Comparison of ENCODE assay signal across 8 mouse cellular contexts in the genomic region with DNA sequence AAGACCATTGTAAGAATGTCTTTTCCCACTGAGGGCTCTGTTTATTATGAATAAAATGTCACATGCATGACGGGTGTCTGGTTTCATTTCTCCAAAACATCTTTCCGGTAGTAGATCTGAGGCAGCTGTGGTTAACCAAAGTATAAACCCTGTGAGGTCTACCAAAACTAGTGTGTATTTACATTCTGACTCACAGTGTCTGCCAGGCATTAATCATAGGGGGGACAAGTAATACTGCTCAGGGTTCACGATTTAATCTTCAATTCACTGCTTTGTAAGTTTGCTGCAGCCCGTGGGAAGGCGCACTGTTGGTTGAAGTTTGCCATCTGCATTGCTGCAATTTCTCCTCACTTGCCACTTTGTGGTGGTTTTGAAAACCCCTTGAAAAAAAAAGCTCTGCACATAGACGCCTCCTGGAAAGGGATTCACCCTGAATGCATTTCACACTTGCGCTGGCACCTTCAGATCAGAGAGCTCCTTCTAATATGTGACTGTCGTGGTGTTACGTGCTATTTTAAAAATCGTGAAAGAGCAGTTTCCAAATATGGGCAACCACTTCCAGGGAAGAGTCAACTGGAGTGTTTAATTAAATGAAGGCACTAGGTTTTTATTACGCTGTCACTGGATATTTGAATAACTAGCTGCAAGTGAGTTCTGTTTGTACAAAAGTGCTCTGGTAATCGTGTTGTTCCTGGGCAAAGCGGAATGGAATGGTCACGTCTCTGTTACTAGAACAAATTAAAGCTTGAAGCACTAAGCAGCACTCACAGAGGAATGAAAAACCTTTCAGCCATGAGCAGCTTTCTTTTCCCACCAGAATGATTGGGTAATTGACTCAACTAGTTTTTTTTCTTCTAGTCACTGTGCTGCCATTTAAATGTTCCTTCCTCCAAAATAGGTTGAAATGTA. TPM values are rescaled to one million over a fixed set of nuclear protein-coding genes. Genes with fewer than 3 reads are reported as not detected.
DNase-seq lines count a peak whose midpoint lies in the region; ATAC-seq and TF ChIP-seq lines count a peak whose summit lies in the region.

No protein-coding gene starts in this region.

- 0 out of 2 replicates have a peak overlapping the region, but pooled peaks have one; percentile 44 for H3K27ac ChIP-seq in forebrain, embryonic 13.5 days
- H3K27ac ChIP-seq in forebrain, embryonic 10.5 days = no peak overlapping the region
- H3K27ac ChIP-seq in lung, embryonic 15.5 days = peak overlapping the region; percentile 75
- peak overlapping the region; percentile 70 for H3K27ac ChIP-seq in intestine, embryonic 15.5 days
- peak overlapping the region; percentile 50; the same call in 1 of the 2 replicates for H3K27ac ChIP-seq in stomach, postnatal 0 days (replicated peaks)
- no peak overlapping the region for H3K27ac ChIP-seq in hindbrain, embryonic 10.5 days

- ATAC-seq in forebrain, embryonic 13.5 days = no peak
- ATAC-seq in lung, embryonic 15.5 days (ENCODE audit: borderline replicate concordance, extremely low read depth, low FRiP score, low TSS enrichment) = peak; percentile 80; the same call in 1 of the 2 replicates
- peak; percentile 68; the same call in 1 of the 2 replicates for ATAC-seq in intestine, embryonic 15.5 days
- peak; percentile 76 for ATAC-seq in stomach, postnatal 0 days (ENCODE audit: low FRiP score, low TSS enrichment)

- H3K27me3 ChIP-seq in forebrain, embryonic 13.5 days = no peaks in the 10 kb centered on the region
- H3K27me3 ChIP-seq in forebrain, embryonic 10.5 days (ENCODE audit: poor library complexity, severe bottlenecking) = no peaks in the 10 kb centered on the region
- no peaks in the 10 kb centered on the region for H3K27me3 ChIP-seq in lung, embryonic 15.5 days
- no peaks in the 10 kb centered on the region for H3K27me3 ChIP-seq in intestine, embryonic 15.5 days (replicated peaks)
- no peaks in the 10 kb centered on the region for H3K27me3 ChIP-seq in stomach, postnatal 0 days (ENCODE audit: control insufficient read depth, insufficient read depth, low read length)
- H3K27me3 ChIP-seq in hindbrain, embryonic 10.5 days (ENCODE audit: insufficient read depth, poor library complexity, severe bottlenecking) = no peaks in the 10 kb centered on the region

- 61% methylated on average over 14 of the region's 14 CpGs for WGBS in forebrain, embryonic 13.5 days
- WGBS in forebrain, embryonic 10.5 days = 85% methylated on average over 14 of the region's 14 CpGs
- WGBS in lung, embryonic 15.5 days = 24% methylated on average over 14 of the region's 14 CpGs
- WGBS in intestine, embryonic 15.5 days = 29% methylated on average over 14 of the region's 14 CpGs
- WGBS in stomach, postnatal 0 days = 20% methylated on average over 14 of the region's 14 CpGs
- WGBS in hindbrain, embryonic 10.5 days = 82% methylated on average over 14 of the region's 14 CpGs

- DNase-seq in forebrain, embryonic 10.5 days (ENCODE audit: extremely low spot score, low spot score) = no peak
- no peak for DNase-seq in lung, adult 18-20 months
- DNase-seq in stomach, postnatal 0 days (ENCODE audit: low spot score) = no peak
- no peak for DNase-seq in hindbrain, embryonic 10.5 days (ENCODE audit: low spot score)
- DNase-seq in kidney, postnatal 25 days = no peak

- no peaks in the 10 kb centered on the region for H3K36me3 ChIP-seq in forebrain, embryonic 13.5 days (ENCODE audit: poor library complexity, severe bottlenecking)
- no peaks in the 10 kb centered on the region for H3K36me3 ChIP-seq in forebrain, embryonic 10.5 days (replicated peaks)
- H3K36me3 ChIP-seq in lung, embryonic 15.5 days = no peaks in the 10 kb centered on the region
- H3K36me3 ChIP-seq in intestine, embryonic 15.5 days = no peaks in the 10 kb centered on the region
- no peaks in the 10 kb centered on the region for H3K36me3 ChIP-seq in stomach, postnatal 0 days (ENCODE audit: control insufficient read depth, insufficient read depth, low read length)
- no peaks in the 10 kb centered on the region for H3K36me3 ChIP-seq in hindbrain, embryonic 10.5 days

- H3K4me3 ChIP-seq in forebrain, embryonic 13.5 days = no peak overlapping the region
- H3K4me3 ChIP-seq in forebrain, embryonic 10.5 days = no peak overlapping the region
- no peak overlapping the region for H3K4me3 ChIP-seq in lung, embryonic 15.5 days
- H3K4me3 ChIP-seq in intestine, embryonic 15.5 days (replicated peaks) = no peak overlapping the region; the same call in 1 of the 2 replicates
- H3K4me3 ChIP-seq in stomach, postnatal 0 days (ENCODE audit: low read depth, low read length) = 0 out of 2 replicates have a peak overlapping the region, but pooled peaks have one; percentile 4
- H3K4me3 ChIP-seq in hindbrain, embryonic 10.5 days = no peak overlapping the region

- TF ChIP-seq CTCF in stomach, postnatal 0 days (IDR thresholded peaks at IDR 0.05; ENCODE audit: low read depth) = no peak

- no peak for TF ChIP-seq EP300 in stomach, postnatal 0 days (optimal IDR thresholded peaks at IDR 0.05)

- peaks cover 8% of the 10 kb centered on the region for H3K4me1 ChIP-seq in forebrain, embryonic 13.5 days
- no peaks in the 10 kb centered on the region for H3K4me1 ChIP-seq in forebrain, embryonic 10.5 days
- H3K4me1 ChIP-seq in lung, embryonic 15.5 days = peaks cover 16% of the 10 kb centered on the region
- 0 out of 2 replicates have a peak, but pooled peaks cover 3% of the 10 kb centered on the region for H3K4me1 ChIP-seq in intestine, embryonic 15.5 days (replicated peaks)
- H3K4me1 ChIP-seq in stomach, postnatal 0 days (replicated peaks; ENCODE audit: control insufficient read depth, insufficient read depth) = 0 out of 2 replicates have a peak, but pooled peaks cover 3% of the 10 kb centered on the region
- H3K4me1 ChIP-seq in hindbrain, embryonic 10.5 days (replicated peaks) = no peaks in the 10 kb centered on the region

- H3K9ac ChIP-seq in forebrain, embryonic 13.5 days = no peak overlapping the region
- H3K9ac ChIP-seq in lung, embryonic 15.5 days = no peak overlapping the region
- H3K9ac ChIP-seq in intestine, embryonic 15.5 days = no peak overlapping the region
- H3K9ac ChIP-seq in stomach, postnatal 0 days (ENCODE audit: low read length) = no peak overlapping the region

- no peaks in the 10 kb centered on the region for H3K9me3 ChIP-seq in forebrain, embryonic 13.5 days (replicated peaks)
- H3K9me3 ChIP-seq in forebrain, embryonic 10.5 days = peaks cover 3% of the 10 kb centered on the region; the same call in 1 of the 2 replicates
- H3K9me3 ChIP-seq in lung, embryonic 15.5 days = no peaks in the 10 kb centered on the region
- no peaks in the 10 kb centered on the region for H3K9me3 ChIP-seq in intestine, embryonic 15.5 days
- H3K9me3 ChIP-seq in stomach, postnatal 0 days (ENCODE audit: control insufficient read depth, low read length) = no peaks in the 10 kb centered on the region
- H3K9me3 ChIP-seq in hindbrain, embryonic 10.5 days = 0 out of 2 replicates have a peak, but pooled peaks cover 3% of the 10 kb centered on the region

- H3K4me2 ChIP-seq in forebrain, embryonic 13.5 days = no peak overlapping the region
- peak overlapping the region; percentile 38; the same call in 1 of the 2 replicates for H3K4me2 ChIP-seq in lung, embryonic 15.5 days
- H3K4me2 ChIP-seq in intestine, embryonic 15.5 days (replicated peaks) = peak overlapping the region; percentile 43
- peak overlapping the region; percentile 41 for H3K4me2 ChIP-seq in stomach, postnatal 0 days (replicated peaks; ENCODE audit: low read depth)

RNA-seq across cellular contexts. Expression of a gene that starts 44.5 kb away (rescaled TPM):
- 21.3 and 21.5 TPM in 2 replicates for polyA plus RNA-seq in forebrain, embryonic 13.5 days (2015; fragmentation: Nextera tagmentation; extraction: Ambion mirVana)
- polyA plus RNA-seq in forebrain, embryonic 10.5 days (2016; fragmentation: Nextera tagmentation; extraction: Ambion mirVana) = 13.9 and 15.9 TPM in 2 replicates
- 44.6 and 46.4 TPM in 2 replicates for polyA plus RNA-seq in lung, embryonic 15.5 days (2015; fragmentation: Nextera tagmentation; extraction: Ambion mirVana)
- 23.5 and 24.1 TPM in 2 replicates for polyA plus RNA-seq in intestine, embryonic 15.5 days (2015; fragmentation: Nextera tagmentation; extraction: Ambion mirVana)
- 16.9 and 18.1 TPM in 2 replicates for polyA plus RNA-seq in stomach, postnatal 0 days (2015; fragmentation: Nextera tagmentation; extraction: Ambion mirVana)
- polyA plus RNA-seq in hindbrain, embryonic 10.5 days (2016; fragmentation: Nextera tagmentation; extraction: Ambion mirVana) = 16.0 and 18.1 TPM in 2 replicates

Comparison
In these comparisons a context has a peak if more than half of its experiments do, and no peak if none do; other contexts are left out.
1. H3K27ac ChIP-seq: peak in forebrain, embryonic 13.5 days (single experiment), lung, embryonic 15.5 days (single experiment), intestine, embryonic 15.5 days (single experiment) and stomach, postnatal 0 days (single experiment); none in forebrain, embryonic 10.5 days (single experiment) and hindbrain, embryonic 10.5 days (single experiment).